Mouse (Mus musculus) thymus, postnatal 4 days (tissue): Measurements from ENCODE around the gene Asb17.
"Not testable (repeated sequence)": the region's sequence is repeated elsewhere in the genome, so short reads cannot be mapped to it uniquely, and the experiment has no call there.

Experiments
- DNase-seq: peaks from one replicate; pipeline ENCODE4 v3.0.0; 2021

The Asb17 gene

DNA sequence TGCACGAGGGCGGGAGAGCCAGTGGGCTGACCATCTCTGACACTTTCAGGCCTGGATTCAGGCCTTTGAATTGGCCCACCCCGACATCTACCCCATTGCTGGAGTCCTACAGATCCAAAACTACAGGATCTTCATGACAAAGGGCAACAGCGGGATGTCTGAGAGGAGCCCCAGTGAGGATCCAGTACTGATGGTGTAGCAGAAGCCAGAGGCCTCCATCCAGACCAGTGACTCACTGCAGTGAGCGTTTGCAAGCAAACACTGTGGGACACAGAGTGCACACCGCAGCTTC, 11.4 kb upstream of the Asb17 start:
- DNase-seq, result no peak

- DNase-seq, result no peak
Observed at GRCm38 (mm10) chr3:153834071-153834470, 9.9 kb upstream of the Asb17 start.

DNA sequence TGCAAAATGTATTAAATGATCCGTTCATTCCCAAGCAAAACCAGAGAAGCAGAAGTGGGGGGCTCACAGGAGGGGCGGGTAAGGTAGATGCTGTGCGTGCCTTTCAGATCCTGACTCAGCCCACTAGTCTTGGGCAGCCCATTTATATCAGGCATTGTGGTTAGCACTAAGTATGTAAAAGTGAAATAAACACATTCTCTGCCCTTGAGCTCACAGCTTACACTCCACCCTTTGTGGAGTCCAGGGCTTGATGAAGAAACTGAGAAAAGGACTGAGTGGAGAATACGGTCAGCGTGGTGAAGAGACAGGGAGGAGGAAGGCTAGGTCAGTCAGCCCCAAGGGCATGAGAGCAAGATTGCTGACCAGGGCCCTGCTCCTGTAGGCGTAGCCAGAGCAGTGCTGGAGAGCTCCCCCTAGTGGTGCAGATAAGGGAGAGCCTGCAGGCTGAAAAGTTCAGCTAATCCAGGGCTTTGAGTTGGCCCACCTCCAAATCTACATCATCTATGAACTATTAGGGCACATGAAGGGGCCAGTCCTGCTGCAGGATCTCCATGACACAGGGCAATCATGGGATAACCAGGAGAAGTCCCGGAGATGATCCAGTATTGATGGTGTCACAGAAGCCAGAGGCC, 8.4 kb upstream of the Asb17 start:
- DNase-seq, result peak; percentile 80

DNA sequence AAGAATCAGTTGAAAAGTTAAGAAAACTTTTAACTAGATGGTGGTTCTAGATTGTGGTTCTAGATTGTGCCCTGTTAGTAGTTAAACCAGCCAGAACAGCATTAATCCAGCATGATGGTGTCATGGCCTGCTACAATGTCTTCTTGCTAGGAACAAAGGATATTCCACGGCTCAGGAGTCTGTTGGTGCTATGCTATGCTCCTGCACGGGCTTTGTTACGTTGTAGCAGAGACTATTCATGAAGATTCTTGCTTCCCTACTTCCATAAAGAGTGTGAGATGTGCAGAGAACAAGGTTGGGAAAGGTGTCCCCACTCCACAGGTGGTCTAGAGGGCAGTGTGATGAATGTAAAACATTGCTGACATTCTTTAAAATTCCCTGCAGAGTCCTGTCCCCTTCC, 7.7 kb upstream of the Asb17 start:
- DNase-seq, result no peak

GRCm38 (mm10) chr3:153837593-153837992, 6.4 kb upstream of the Asb17 start:
- DNase-seq, result no peak

DNA sequence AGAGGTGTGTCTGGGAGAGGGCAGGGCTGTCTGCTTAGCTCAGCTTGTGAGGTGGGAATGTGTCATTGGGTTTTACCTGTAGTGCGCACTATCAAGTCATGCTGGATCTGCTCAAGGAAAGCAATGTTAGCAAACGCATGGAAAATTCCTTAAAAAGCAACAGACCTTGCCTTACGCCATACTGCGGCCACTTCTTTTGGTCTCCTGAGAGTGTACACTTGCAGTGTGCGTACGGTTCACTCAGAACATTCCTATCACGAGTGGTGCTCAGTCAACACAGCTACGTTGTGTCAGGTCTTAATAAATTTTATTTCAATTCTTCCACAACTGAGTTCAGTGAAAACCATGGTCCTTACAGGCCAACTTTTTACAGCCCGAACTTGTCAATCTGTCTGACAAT, 748 bp downstream of the Asb17 start:
- DNase-seq, result no peak

DNA sequence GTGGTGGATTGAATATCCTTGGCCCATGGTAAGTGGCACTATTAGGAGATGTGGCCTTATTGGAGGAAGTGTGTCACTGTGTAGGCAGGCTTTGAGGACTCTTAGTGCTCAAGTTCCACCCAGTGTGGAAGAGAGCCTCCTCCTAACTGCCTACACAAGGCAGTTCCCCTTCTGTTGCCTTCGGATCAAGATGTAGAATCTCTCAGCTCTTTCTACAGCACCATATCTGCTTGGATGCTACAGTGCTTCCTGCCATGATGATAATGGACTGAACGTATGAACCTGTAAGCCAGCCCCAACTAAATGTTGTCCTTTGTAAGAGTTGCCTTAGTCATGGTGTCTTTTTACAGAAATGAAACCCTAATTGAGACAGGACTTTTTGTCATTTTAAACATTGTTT, 1.5 kb downstream of the Asb17 start:
- DNase-seq, result no peak

- DNase-seq, result no peak
Observed at GRCm38 (mm10) chr3:153846109-153846508, 2.1 kb downstream of the Asb17 start.

GRCm38 (mm10) chr3:153847207-153847733, 3.3 kb downstream of the Asb17 start:
- no peak for DNase-seq

- peak; percentile 63 for DNase-seq
Observed at GRCm38 (mm10) chr3:153849368-153850015, 5.5 kb downstream of the Asb17 start.

DNA sequence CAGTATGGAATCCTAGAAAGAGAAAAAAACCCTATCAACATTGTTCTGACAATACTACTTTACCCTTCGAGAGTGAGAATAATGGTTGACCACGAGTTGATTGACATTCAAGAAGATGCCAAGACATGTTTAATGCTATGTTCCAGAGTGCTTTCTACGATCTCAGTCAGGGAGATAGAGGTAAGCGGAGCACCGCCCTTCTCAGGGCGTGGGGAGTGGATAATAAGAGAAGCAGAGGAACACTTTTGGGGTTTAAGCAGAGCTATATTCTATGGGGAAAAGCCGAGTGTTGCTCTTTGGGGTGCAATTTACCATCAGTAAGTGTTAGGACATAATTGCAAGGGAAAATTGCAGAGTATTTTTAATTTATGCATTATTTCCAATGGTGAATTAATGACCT, 6.8 kb downstream of the Asb17 start:
- DNase-seq, result no peak

DNA sequence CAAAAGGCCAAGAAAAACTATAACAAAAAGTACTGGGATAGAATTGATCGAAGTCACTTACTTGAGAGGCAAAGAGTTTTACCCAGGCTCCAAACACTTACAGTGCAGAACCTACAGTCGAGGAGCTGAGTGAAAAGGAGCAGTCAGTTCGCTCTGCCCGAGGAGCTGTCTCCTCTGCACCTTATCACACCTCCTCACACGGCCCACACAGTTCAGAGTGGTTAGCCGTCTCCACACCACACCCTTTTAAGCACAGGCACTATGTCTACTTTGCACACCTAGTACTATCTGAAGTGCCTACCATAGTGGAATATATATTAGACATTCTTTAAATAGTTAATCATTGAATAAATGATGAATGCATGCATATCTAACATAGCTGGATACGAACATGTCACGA, 8.3 kb downstream of the Asb17 start:
- no peak for DNase-seq

GRCm38 (mm10) chr3:153858350-153859001, 14.5 kb downstream of the Asb17 start:
- DNase-seq, result no peak

DNA sequence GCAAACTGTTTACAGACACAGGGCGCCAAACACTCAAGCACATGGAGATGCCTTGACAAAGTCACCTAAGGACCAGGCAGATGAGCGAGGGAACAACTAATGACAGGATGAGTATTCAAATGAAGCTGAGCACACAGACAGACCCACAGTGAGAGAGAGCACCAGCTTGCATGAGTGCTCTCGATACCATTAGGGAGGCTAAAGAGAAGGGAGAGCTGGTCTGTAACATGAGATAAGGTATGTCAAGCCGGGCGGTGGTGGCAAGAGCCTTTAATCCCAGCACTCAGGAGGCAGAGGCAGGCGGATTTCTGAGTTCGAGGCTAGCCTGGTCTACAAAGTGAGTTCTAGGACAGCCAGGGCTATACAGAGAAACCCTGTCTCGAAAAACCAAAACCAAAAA, 16.4 kb downstream of the Asb17 start:
- not testable (repeated sequence) for DNase-seq

DNA sequence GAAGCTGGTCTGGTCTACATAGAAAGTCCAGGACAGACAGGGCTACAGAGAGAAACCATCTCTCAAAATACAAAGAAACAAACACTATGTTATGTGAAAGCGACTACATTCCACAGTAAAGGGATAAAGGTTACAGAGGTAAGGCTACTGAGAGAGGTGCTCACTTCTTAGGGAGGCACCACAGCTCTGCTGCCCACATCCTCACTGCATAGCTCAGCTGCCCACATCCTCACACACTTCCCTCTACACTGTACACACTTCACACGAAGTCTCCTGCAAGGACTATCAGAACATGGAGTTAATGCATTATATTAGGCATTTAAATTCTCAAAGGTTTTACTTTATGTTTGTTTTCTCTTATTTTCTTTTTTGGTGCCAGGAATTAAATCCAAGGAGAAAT, 19.8 kb downstream of the Asb17 start:
- no peak for DNase-seq

DNA sequence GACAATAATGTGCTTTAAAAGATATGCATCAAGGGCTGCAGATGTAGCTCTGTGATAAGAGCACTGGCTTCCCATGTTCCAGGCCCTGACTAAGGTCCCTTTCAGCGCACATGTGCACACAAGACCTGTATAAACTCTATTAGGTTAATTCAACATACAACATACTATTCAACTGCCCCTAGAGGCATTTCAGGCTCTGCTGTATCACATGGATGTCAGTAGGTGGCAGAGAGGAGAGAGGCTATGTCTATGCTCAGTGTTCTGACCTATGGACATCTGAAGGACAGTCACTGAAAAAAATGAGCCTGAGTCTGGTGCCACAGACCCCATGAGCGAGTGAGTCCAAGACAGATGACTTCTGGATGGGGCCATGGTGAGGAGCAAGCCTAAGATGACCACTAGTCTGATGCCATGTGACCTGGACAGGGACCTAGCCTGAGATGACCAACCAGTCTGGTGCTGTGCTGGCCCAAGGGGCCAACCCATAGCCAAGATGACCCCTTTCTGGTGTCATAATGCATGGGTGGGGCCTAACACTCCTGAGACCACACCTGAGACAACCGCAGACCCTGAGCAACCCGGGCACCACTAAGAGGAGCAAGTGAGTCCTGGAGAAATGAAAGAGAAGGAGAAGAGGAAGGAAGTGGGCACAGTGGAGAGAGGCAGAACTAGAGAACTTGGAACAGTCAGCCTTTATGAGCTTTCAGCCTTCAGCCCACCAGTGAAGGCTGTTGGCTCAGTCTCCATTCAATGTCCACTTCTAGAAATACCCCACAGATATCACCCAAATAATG, 20.8 kb downstream of the Asb17 start:
- DNase-seq, result no peak

DNA sequence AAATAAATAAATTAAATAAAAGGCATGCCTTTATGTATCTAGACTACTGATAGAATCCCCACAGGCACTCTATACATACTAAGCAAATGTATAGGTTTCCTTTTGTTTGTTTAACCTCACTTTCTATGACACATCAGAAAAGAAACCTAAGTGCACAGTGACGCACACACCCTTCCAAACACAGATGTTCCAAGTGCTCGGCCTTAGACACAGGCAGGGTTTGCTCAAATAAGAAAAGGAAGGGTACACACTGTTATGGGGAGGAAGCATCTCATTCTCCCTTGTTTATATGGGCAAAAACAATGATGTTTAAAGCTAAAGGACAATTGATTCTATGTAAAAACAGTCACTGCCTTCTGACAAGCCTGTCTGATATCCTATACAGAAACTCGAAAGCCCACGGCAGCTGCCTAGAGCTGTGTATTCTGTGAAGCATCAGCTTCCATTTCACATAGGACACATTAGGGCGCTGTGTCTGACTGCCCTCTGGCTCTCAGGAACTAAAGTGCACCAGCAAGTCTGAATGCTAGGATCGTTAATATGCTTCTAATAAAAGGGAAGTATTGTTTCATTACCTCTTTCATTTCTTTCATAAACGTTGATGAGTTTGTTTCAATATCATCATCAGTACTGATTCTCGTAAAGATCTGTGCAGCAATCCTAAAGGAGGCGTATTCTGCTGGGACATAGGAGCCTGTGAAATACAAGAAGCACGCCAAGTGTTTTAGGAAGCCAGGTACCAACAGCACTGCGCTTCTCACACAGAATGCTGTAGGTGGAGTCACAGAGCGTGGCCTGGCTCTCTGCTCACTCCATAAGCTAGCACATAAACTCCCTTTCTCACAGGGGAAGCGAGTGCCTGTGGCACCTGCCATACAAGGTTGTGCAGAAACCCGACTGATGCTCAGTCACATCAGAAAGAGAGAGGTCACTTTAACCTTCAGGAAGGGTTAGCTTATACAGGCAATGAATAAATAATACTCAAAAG, 23.4 kb downstream of the Asb17 start:
- no peak for DNase-seq

DNA sequence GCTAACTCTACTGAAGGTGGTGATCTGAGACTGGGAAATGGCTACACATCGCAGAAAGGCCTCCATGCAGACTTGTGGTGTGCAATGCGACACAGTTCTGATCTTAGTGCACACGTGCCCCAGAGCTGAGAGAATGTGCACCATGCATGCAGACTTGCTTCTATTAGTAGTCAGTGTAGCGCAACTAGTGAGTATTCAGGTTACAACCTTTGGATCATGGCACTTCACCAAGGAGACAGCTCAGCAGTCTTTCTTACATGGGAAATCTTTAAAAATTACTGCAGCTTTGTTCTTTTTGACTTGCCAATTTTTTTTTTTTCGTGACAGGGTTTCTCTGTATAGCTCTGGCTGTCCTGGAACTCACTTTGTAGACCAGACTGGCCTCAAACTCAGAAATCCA, 27.4 kb downstream of the Asb17 start:
- DNase-seq, result no peak

- peak; percentile 29 for DNase-seq
Observed at GRCm38 (mm10) chr3:153886296-153886695, 42.3 kb downstream of the Asb17 start.

DNA sequence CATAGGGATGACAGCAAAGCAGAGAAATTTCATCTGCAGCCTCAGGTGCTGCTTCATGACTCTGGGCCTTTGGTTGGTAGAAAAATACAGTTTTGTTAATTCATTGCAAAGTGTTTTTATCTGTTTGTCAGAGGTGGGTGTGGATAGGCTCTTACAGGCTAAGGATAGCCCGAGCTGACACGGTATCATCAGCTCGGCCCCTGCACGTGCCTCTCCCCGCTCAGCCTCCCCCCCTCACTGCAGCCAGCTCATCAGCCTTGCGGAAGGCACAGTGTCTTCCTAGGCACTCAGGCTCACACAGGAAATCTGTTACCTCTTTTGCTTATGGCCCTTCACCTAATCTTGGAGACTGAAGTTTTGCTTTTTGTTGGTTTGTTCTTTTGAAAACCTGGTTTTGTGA, 44.1 kb downstream of the Asb17 start:
- no peak for DNase-seq

- no peak for DNase-seq
Observed at GRCm38 (mm10) chr3:153889188-153889781, 45.3 kb downstream of the Asb17 start.

DNA sequence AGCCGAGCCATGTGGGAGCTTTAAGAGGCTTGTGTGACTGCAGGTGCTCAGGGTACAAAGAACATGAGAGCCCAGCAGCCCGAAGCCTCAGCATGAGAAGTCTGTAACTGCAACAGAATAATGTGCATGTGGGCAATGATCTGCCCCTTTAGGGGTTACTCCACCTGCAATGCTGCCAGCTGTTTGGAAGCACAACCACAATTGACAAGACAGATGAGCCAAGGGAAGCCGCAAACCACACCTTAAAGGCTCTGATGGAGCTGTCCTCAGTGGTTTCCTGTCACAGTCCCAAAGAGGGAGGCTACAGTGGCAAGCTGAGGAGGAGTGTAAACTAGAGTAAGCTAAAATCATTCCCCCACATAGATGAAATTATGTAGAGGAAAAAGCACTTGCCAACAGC, 51.4 kb downstream of the Asb17 start:
- peak; percentile 71 for DNase-seq
